Mouse (Mus musculus): ENCODE measurements around the gene Cx3cl1. TPM values are rescaled to one million over a fixed set of nuclear protein-coding genes. Genes with fewer than 3 reads are reported as not detected.

The Cx3cl1 gene
- polyA plus RNA-seq, 1 experiment = 33.8 TPM

GRCm38 (mm10) chr8:94812645-94813098 lies 40.9 kb downstream of the Cx3cl1 start:
- no peak for TF ChIP-seq POLR2A (IDR thresholded peaks at IDR 0.05; ENCODE audit: control insufficient read depth, extremely low read depth, insufficient read depth, low read length, poor library complexity)
- TF ChIP-seq CTCF (IDR thresholded peaks at IDR 0.05; ENCODE audit: borderline replicate concordance, control insufficient read depth, extremely low read depth, insufficient read depth, low read length, poor library complexity) = no peak
- WGBS = 33% methylated on average over 6 of the region's 6 CpGs
- no peaks in the 10 kb centered on the region for H3K27me3 ChIP-seq (ENCODE audit: control insufficient read depth, insufficient read depth, low read length)
- peak; percentile 76 for DNase-seq
- no peaks in the 10 kb centered on the region for H3K36me3 ChIP-seq (ENCODE audit: control insufficient read depth, insufficient read depth, low read length)
- no peak overlapping the region for H3K4me3 ChIP-seq (ENCODE audit: control insufficient read depth, insufficient read depth, low read length)
- H3K4me1 ChIP-seq (replicated peaks; ENCODE audit: control insufficient read depth, insufficient read depth, low read length) = no peaks in the 10 kb centered on the region
- H3K27ac ChIP-seq (ENCODE audit: control insufficient read depth, insufficient read depth, low read length) = no peak overlapping the region

- Histone ChIP-seq H3K4me1 (replicated peaks; ENCODE audit: control insufficient read depth, insufficient read depth, low read length) (peaks cover 4% of the 10 kb centered on the region; the same call in 1 of the 2 replicates), H3K27ac (ENCODE audit: control insufficient read depth, insufficient read depth, low read length) (no peak overlapping the region), H3K4me3 (ENCODE audit: control insufficient read depth, insufficient read depth, low read length) (no peak overlapping the region), H3K36me3 (ENCODE audit: control insufficient read depth, insufficient read depth, low read length) (no peaks in the 10 kb centered on the region), H3K27me3 (ENCODE audit: control insufficient read depth, insufficient read depth, low read length) (no peaks in the 10 kb centered on the region)
- TF ChIP-seq CTCF (IDR thresholded peaks at IDR 0.05; ENCODE audit: borderline replicate concordance, control insufficient read depth, extremely low read depth, insufficient read depth, low read length, poor library complexity) (no peak), POLR2A (IDR thresholded peaks at IDR 0.05; ENCODE audit: control insufficient read depth, extremely low read depth, insufficient read depth, low read length, poor library complexity) (no peak)
- WGBS = 0% methylated on average over 1 of the region's 1 CpGs
- DNase-seq = peak; percentile 33
Observed at GRCm38 (mm10) chr8:94814556-94814955, 42.7 kb downstream of the Cx3cl1 start.

- Histone ChIP-seq H3K4me1 (replicated peaks; ENCODE audit: control insufficient read depth, insufficient read depth, low read length) (peaks cover 4% of the 10 kb centered on the region; the same call in 1 of the 2 replicates), H3K36me3 (ENCODE audit: control insufficient read depth, insufficient read depth, low read length) (peaks cover 7% of the 10 kb centered on the region), H3K4me3 (ENCODE audit: control insufficient read depth, insufficient read depth, low read length) (no peak overlapping the region), H3K27ac (ENCODE audit: control insufficient read depth, insufficient read depth, low read length) (no peak overlapping the region), H3K27me3 (ENCODE audit: control insufficient read depth, insufficient read depth, low read length) (no peaks in the 10 kb centered on the region)
- 38% methylated on average over 11 of the region's 11 CpGs for WGBS
- no peak for TF ChIP-seq POLR2A (IDR thresholded peaks at IDR 0.05; ENCODE audit: control insufficient read depth, extremely low read depth, insufficient read depth, low read length, poor library complexity)
- TF ChIP-seq CTCF (IDR thresholded peaks at IDR 0.05; ENCODE audit: borderline replicate concordance, control insufficient read depth, extremely low read depth, insufficient read depth, low read length, poor library complexity) = no peak
- DNase-seq = no peak
Observed at GRCm38 (mm10) chr8:94817933-94818332, 46.1 kb downstream of the Cx3cl1 start.

- WGBS = 95% methylated on average over 6 of the region's 6 CpGs
- Histone ChIP-seq H3K27me3 (ENCODE audit: control insufficient read depth, insufficient read depth, low read length) (no peaks in the 10 kb centered on the region), H3K36me3 (ENCODE audit: control insufficient read depth, insufficient read depth, low read length) (peaks cover 16% of the 10 kb centered on the region), H3K27ac (ENCODE audit: control insufficient read depth, insufficient read depth, low read length) (no peak overlapping the region), H3K4me1 (replicated peaks; ENCODE audit: control insufficient read depth, insufficient read depth, low read length) (peaks cover 4% of the 10 kb centered on the region; the same call in 1 of the 2 replicates), H3K4me3 (ENCODE audit: control insufficient read depth, insufficient read depth, low read length) (no peak overlapping the region)
- TF ChIP-seq CTCF (IDR thresholded peaks at IDR 0.05; ENCODE audit: borderline replicate concordance, control insufficient read depth, extremely low read depth, insufficient read depth, low read length, poor library complexity) = no peak
- no peak for TF ChIP-seq POLR2A (IDR thresholded peaks at IDR 0.05; ENCODE audit: control insufficient read depth, extremely low read depth, insufficient read depth, low read length, poor library complexity)
- no peak for DNase-seq
Observed at GRCm38 (mm10) chr8:94819671-94820179, 47.9 kb downstream of the Cx3cl1 start.

- Histone ChIP-seq H3K36me3 (ENCODE audit: control insufficient read depth, insufficient read depth, low read length) (peaks cover 23% of the 10 kb centered on the region), H3K27me3 (ENCODE audit: control insufficient read depth, insufficient read depth, low read length) (no peaks in the 10 kb centered on the region), H3K4me1 (replicated peaks; ENCODE audit: control insufficient read depth, insufficient read depth, low read length) (peaks cover 4% of the 10 kb centered on the region; the same call in 1 of the 2 replicates), H3K4me3 (ENCODE audit: control insufficient read depth, insufficient read depth, low read length) (no peak overlapping the region), H3K27ac (ENCODE audit: control insufficient read depth, insufficient read depth, low read length) (no peak overlapping the region)
- 94% methylated on average over 7 of the region's 7 CpGs for WGBS
- no peak for DNase-seq
- TF ChIP-seq POLR2A (IDR thresholded peaks at IDR 0.05; ENCODE audit: control insufficient read depth, extremely low read depth, insufficient read depth, low read length, poor library complexity) (no peak), CTCF (IDR thresholded peaks at IDR 0.05; ENCODE audit: borderline replicate concordance, control insufficient read depth, extremely low read depth, insufficient read depth, low read length, poor library complexity) (no peak)
Observed at GRCm38 (mm10) chr8:94820553-94820952, 48.7 kb downstream of the Cx3cl1 start.

- WGBS = 99% methylated on average over 2 of the region's 2 CpGs
- no peaks in the 10 kb centered on the region for H3K27me3 ChIP-seq (ENCODE audit: control insufficient read depth, insufficient read depth, low read length)
- no peak overlapping the region for H3K4me3 ChIP-seq (ENCODE audit: control insufficient read depth, insufficient read depth, low read length)
- TF ChIP-seq CTCF (IDR thresholded peaks at IDR 0.05; ENCODE audit: borderline replicate concordance, control insufficient read depth, extremely low read depth, insufficient read depth, low read length, poor library complexity) (no peak), POLR2A (IDR thresholded peaks at IDR 0.05; ENCODE audit: control insufficient read depth, extremely low read depth, insufficient read depth, low read length, poor library complexity) (no peak)
- H3K4me1 ChIP-seq (replicated peaks; ENCODE audit: control insufficient read depth, insufficient read depth, low read length) = peaks cover 4% of the 10 kb centered on the region; the same call in 1 of the 2 replicates
- peaks cover 23% of the 10 kb centered on the region for H3K36me3 ChIP-seq (ENCODE audit: control insufficient read depth, insufficient read depth, low read length)
- no peak for DNase-seq
- no peak overlapping the region for H3K27ac ChIP-seq (ENCODE audit: control insufficient read depth, insufficient read depth, low read length)
Observed at GRCm38 (mm10) chr8:94821381-94821780, 49.6 kb downstream of the Cx3cl1 start.
